Mouse (Mus musculus) brain, embryonic 14.5 days (tissue): ENCODE results near the gene C1ql1. TPM values are rescaled to one million over a fixed set of nuclear protein-coding genes. Genes with fewer than 3 reads are reported as not detected.

ENCODE experiments used
- DNase-seq: peaks from one replicate; pipeline ENCODE4 v3.0.0-alpha.2; 2011; ENCODE audit warnings: low read depth
- CTCF ChIP-seq: fragments of 200-500 bp; IDR thresholded peaks from 2 replicates; pipeline ENCODE4 v1.5.1; 2012; ENCODE audit warnings: inconsistent platforms, mild to moderate bottlenecking, moderate library complexity, borderline replicate concordance; ENCODE audit not compliant: insufficient read depth, insufficient read length; ENCODE audit errors: extremely low read depth
- POLR2A ChIP-seq: fragments of 200-500 bp; IDR thresholded peaks from 2 replicates; pipeline ENCODE4 v1.6.1; 2012; ENCODE audit warnings: mild to moderate bottlenecking, inconsistent platforms, borderline replicate concordance; ENCODE audit not compliant: poor library complexity, insufficient read depth, insufficient read length, severe bottlenecking; ENCODE audit errors: extremely low read depth
- polyA plus RNA-seq: library from polyadenylated mRNA; depleted of rRNA; stranded (reverse); fragments of >200 nt; gene quantifications from 2 replicates; pipeline ENCODE4 v1.2.3, GENCODE M21; 2012; rRNA removed

Gene C1ql1
- polyA plus RNA-seq, 1 experiment = 19.0 TPM

DNA sequence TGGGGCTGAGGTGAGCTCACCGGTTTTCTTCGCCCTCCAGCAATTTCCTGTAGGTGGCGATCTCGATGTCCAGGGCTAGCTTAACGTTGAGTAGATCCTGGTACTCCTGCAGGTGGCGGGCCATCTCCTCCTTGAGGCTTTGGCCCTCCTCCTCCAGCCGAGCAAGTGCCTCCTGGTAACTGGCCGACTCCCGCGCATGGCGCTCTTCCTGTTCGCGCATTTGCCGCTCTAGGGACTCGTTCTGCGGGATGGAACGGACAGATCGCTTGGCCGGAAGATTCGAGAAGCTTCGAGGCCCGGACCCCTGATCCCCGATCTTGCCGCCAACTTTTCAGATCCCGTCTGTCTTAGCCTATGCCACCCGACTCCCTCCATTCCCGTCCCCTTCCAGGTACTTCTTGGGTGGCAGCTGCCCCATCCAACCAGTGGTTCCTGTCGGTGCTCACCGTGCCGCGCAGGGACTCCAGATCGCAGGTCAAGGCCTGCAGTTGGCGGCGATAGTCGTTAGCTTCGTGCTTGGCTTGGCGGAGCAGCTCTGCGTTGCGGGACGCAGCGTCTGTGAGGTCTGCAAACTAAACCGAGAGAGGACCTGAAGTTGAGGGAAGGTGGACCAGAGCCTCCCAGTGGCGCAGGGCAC lies 53.4 kb downstream of the C1ql1 start:
- TF ChIP-seq CTCF = peak; percentile 68
- TF ChIP-seq POLR2A = no peak
- DNase-seq = peak; percentile 78

DNA sequence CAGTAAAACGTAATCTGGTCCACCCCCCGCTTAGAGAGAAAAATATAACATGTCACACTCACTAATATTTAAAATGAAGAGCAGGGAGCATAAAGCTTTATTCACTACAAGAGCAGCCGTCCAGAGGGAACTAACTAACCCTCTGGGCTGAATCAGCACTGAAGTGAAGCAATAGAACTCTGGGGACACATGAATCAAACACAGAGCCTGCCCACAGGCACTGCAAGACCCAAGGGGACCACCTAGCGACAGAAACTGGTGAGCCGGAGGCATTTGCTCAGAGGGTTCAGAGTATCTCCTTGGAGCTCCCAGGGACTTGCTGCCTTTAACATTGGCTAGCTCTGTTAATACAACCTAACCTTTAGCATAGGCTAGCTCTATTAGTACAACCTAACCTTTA lies 56.4 kb downstream of the C1ql1 start:
- TF ChIP-seq CTCF = no peak
- no peak for TF ChIP-seq POLR2A
- no peak for DNase-seq

Other genes with a start within 250 kb of the C1ql1 start
- 18.5 and 23.9 TPM in 2 replicates for gene Ccdc43, start 248.9 kb downstream of the C1ql1 start, polyA plus RNA-seq
- gene Adam11, start 185.2 kb downstream of the C1ql1 start, polyA plus RNA-seq = 48.4 and 64.1 TPM in 2 replicates
- 52.2 and 61.0 TPM in 2 replicates for gene Gjc1, start 127.0 kb downstream of the C1ql1 start, polyA plus RNA-seq
- gene Higd1b, start 110.8 kb downstream of the C1ql1 start, polyA plus RNA-seq = 4.3 and 4.9 TPM in 2 replicates
- 114 and 117 TPM in 2 replicates for gene Eftud2, start 65.7 kb downstream of the C1ql1 start, polyA plus RNA-seq
- gene Ccdc103, start 65.5 kb downstream of the C1ql1 start, polyA plus RNA-seq = 1.1 and 1.3 TPM in 2 replicates
- 0.09 and 0.12 TPM in 2 replicates for gene Fam187a, start 61.5 kb downstream of the C1ql1 start, polyA plus RNA-seq
- gene Gfap, start 45.8 kb downstream of the C1ql1 start, polyA plus RNA-seq = 0.26 and 0.29 TPM in 2 replicates
- gene Kif18b, start 21.6 kb downstream of the C1ql1 start, polyA plus RNA-seq = 9.3 and 15.9 TPM in 2 replicates
- gene Nmt1, start 81.5 kb upstream of the C1ql1 start, polyA plus RNA-seq = 40.1 and 42.3 TPM in 2 replicates
- 236 and 262 TPM in 2 replicates for gene Dcakd, start 81.6 kb upstream of the C1ql1 start, polyA plus RNA-seq
- 3.6 TPM in 2 replicates for gene Plcd3, start 155.0 kb upstream of the C1ql1 start, polyA plus RNA-seq
- gene Acbd4, start 155.0 kb upstream of the C1ql1 start, polyA plus RNA-seq = 4.5 and 4.6 TPM in 2 replicates
- 14.4 and 18.9 TPM in 2 replicates for gene Hexim1, start 169.5 kb upstream of the C1ql1 start, polyA plus RNA-seq
- 12.5 and 18.7 TPM in 2 replicates for gene Hexim2, start 185.7 kb upstream of the C1ql1 start, polyA plus RNA-seq
- gene Fmnl1, start 224.4 kb upstream of the C1ql1 start, polyA plus RNA-seq = 16.1 and 28.6 TPM in 2 replicates